Comparison of ENCODE assay signal across 11 mouse cellular contexts in the genomic region with DNA sequence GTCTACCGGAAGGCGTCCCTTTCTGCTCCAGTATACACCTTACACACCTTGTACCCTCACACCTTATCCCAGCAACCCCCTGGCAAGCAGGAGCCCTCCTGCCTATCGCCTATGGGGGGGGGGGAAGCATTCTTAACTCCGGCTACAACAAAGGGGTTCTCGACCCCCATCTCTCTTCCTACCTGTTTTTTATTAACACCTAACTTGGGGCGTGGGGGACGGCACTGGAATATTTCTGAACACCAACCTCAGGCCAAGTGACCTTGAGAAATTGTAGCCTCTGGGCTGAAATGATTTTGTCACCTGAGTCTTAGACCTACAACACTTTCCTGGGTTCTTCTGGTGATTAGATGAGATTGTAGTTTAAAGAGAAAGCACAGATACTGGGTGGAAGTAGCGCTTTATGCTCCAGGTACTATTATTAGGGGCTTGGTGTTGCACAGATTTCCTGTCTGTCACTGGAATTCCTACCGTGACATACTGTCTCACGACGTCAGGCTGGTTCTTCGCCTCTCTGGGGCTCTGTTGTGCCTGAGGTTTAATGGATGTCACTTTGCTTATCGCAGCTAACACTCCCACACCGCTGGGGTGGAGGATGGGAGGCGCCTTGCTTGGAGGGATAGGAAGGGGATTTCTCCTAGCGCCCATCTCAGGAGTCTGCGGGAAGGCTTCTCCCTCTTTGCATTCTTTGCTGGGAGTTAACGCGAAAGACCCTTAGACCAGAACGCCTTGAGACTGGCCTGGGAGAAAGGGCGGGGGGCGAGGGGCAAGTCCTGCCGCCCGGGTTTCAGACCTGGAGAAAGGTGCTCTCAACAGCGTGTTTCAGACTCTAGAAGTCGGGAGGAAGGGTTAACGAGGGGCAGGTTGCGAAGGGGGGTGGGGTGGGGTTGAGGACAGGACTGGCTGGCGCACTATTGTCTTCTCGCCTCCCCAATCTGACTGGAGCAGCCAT. TPM values are rescaled to one million over a fixed set of nuclear protein-coding genes. Genes with fewer than 3 reads are reported as not detected.
DNase-seq lines count a peak whose midpoint lies in the region; ATAC-seq and TF ChIP-seq lines count a peak whose summit lies in the region.
"Had no signal": no experiment of that assay in that cellular context is flagged by ENCODE, and none has a peak within 500 bp of the region (broad histone marks: within the 10 kb centered on the region; RNA-seq: fewer than 3 reads in every experiment).

No protein-coding gene starts in this region.

- WGBS in heart, embryonic 12.5 days: 3% methylated on average over 30 of the region's 30 CpGs
- WGBS in forebrain, embryonic 12.5 days: 2% methylated on average over 29 of the region's 30 CpGs
- WGBS in limb, embryonic 15.5 days: 5% methylated on average over 30 of the region's 30 CpGs

- no peaks in the 10 kb centered on the region for H3K36me3 ChIP-seq in heart, embryonic 12.5 days
- H3K36me3 ChIP-seq in ES-Bruce4 (ENCODE audit: control insufficient read depth, insufficient read depth, low read length, poor library complexity, severe bottlenecking): no peaks in the 10 kb centered on the region
- no peaks in the 10 kb centered on the region; the same call in 1 of the 2 replicates for H3K36me3 ChIP-seq in forebrain, embryonic 12.5 days (replicated peaks)
- no peaks in the 10 kb centered on the region for H3K36me3 ChIP-seq in limb, embryonic 15.5 days

- TF ChIP-seq EP300 in ES-Bruce4 (IDR thresholded peaks at IDR 0.05; ENCODE audit: insufficient read depth, low read depth, low read length): no peak

- TF ChIP-seq POLR2A in ES-Bruce4 (IDR thresholded peaks at IDR 0.05; ENCODE audit: insufficient read depth, low read length): no peak

- peaks cover 66% of the 10 kb centered on the region for H3K4me1 ChIP-seq in heart, embryonic 12.5 days (replicated peaks)
- peaks cover 2% of the 10 kb centered on the region for H3K4me1 ChIP-seq in ES-Bruce4 (ENCODE audit: control insufficient read depth, insufficient read depth, low read length)
- peaks cover 78% of the 10 kb centered on the region for H3K4me1 ChIP-seq in forebrain, embryonic 12.5 days
- H3K4me1 ChIP-seq in limb, embryonic 15.5 days: peaks cover 61% of the 10 kb centered on the region

- H3K4me2 ChIP-seq in heart, embryonic 12.5 days: peak overlapping the region; percentile 95
- H3K4me2 ChIP-seq in forebrain, embryonic 12.5 days: peak overlapping the region; percentile 60
- 0 out of 2 replicates have a peak overlapping the region, but pooled peaks have one; percentile 14 for H3K4me2 ChIP-seq in limb, embryonic 15.5 days

- H3K27ac ChIP-seq in heart, embryonic 12.5 days (ENCODE audit: poor library complexity, severe bottlenecking): no peak overlapping the region
- H3K27ac ChIP-seq in ES-Bruce4 (ENCODE audit: insufficient read depth, low read length): no peak overlapping the region
- peak overlapping the region; percentile 88 for H3K27ac ChIP-seq in forebrain, embryonic 12.5 days
- H3K27ac ChIP-seq in limb, embryonic 15.5 days: no peak overlapping the region

- ATAC-seq in heart, embryonic 12.5 days (ENCODE audit: insufficient number of reproducible peaks, low FRiP score): no peak
- no peak for ATAC-seq in forebrain, embryonic 12.5 days (ENCODE audit: low FRiP score)
- no peak for ATAC-seq in limb, embryonic 15.5 days (ENCODE audit: insufficient number of reproducible peaks, low FRiP score, low TSS enrichment, low read depth)

- DNase-seq in heart, adult 8-10 months (ENCODE audit: low spot score): no peak
- no peak for DNase-seq in cerebellum, adult 9-11 months
- no peak for DNase-seq in kidney, postnatal 36 days
- no peak for DNase-seq in kidney, adult 8-10 months
- DNase-seq: cerebellum, adult 18-20 months; gastrocnemius, postnatal 36 days; layer of hippocampus, postnatal 36 days had no signal

- peaks cover 90% of the 10 kb centered on the region for H3K27me3 ChIP-seq in heart, embryonic 12.5 days (replicated peaks)
- peaks cover 27% of the 10 kb centered on the region for H3K27me3 ChIP-seq in ES-Bruce4 (ENCODE audit: control insufficient read depth, insufficient read depth, low read length, poor library complexity, severe bottlenecking)
- peaks cover 99% of the 10 kb centered on the region for H3K27me3 ChIP-seq in forebrain, embryonic 12.5 days
- H3K27me3 ChIP-seq in limb, embryonic 15.5 days: peaks cover 99% of the 10 kb centered on the region

- peak overlapping the region; percentile 53 for H3K4me3 ChIP-seq in heart, embryonic 12.5 days
- peak overlapping the region; percentile 11; the same call in 1 of the 2 replicates for H3K4me3 ChIP-seq in ES-Bruce4 (ENCODE audit: low read depth, low read length)
- H3K4me3 ChIP-seq in forebrain, embryonic 12.5 days (replicated peaks): peak overlapping the region; percentile 43
- H3K4me3 ChIP-seq in limb, embryonic 15.5 days: peak overlapping the region; percentile 12; the same call in 1 of the 2 replicates

- H3K9ac ChIP-seq in heart, embryonic 12.5 days: peak overlapping the region; percentile 13; the same call in 1 of the 2 replicates
- H3K9ac ChIP-seq in ES-Bruce4 (ENCODE audit: low read depth, poor library complexity, severe bottlenecking): 0 out of 2 replicates have a peak overlapping the region, but pooled peaks have one; percentile 15
- peak overlapping the region; percentile 68 for H3K9ac ChIP-seq in forebrain, embryonic 12.5 days
- H3K9ac ChIP-seq in limb, embryonic 15.5 days: no peak overlapping the region

- no peaks in the 10 kb centered on the region for H3K9me3 ChIP-seq in heart, embryonic 12.5 days (replicated peaks)
- no peaks in the 10 kb centered on the region for H3K9me3 ChIP-seq in ES-Bruce4 (replicated peaks; ENCODE audit: control insufficient read depth, insufficient read depth, low read length, poor library complexity, severe bottlenecking)
- no peaks in the 10 kb centered on the region for H3K9me3 ChIP-seq in forebrain, embryonic 12.5 days
- no peaks in the 10 kb centered on the region for H3K9me3 ChIP-seq in limb, embryonic 15.5 days

- no peak for TF ChIP-seq CTCF in ES-Bruce4 (IDR thresholded peaks at IDR 0.05; ENCODE audit: low read depth, low read length)

RNA-seq across cellular contexts. Expression of a gene that starts 13.1 kb away (rescaled TPM):
- polyA plus RNA-seq in heart, embryonic 12.5 days (2016; fragmentation: Nextera tagmentation; extraction: Ambion mirVana): 0.22 and 0.33 TPM in 2 replicates
- 1 to 10 TPM in 1 of 4 experiments, under 1 TPM in 3; 0.84 to 1.2 (median 0.93) TPM for total RNA-seq in heart, adult 8-10 months (2022)
- polyA plus RNA-seq in ES-Bruce4 (2011; ENCODE audit: insufficient read depth, insufficient read length, low read depth, missing spikeins): 4.5 and 7.2 TPM in 2 replicates
- 24.2 and 28.6 TPM in 2 replicates for polyA plus RNA-seq in forebrain, embryonic 12.5 days (2016; fragmentation: Nextera tagmentation; extraction: Ambion mirVana)
- polyA plus RNA-seq in limb, embryonic 15.5 days (2015; fragmentation: Nextera tagmentation; extraction: Ambion mirVana): 0.24 and 0.49 TPM in 2 replicates

RNA-seq across cellular contexts. Expression of a gene that starts 57.3 kb away (rescaled TPM):
- 0.36 and 0.64 TPM in 2 replicates for polyA plus RNA-seq in heart, embryonic 12.5 days (2016; fragmentation: Nextera tagmentation; extraction: Ambion mirVana)
- under 1 TPM in 1 of 4 experiments, not detected in 3; 0.22 TPM for total RNA-seq in heart, adult 8-10 months (2022)
- polyA plus RNA-seq in ES-Bruce4 (2011; ENCODE audit: insufficient read depth, insufficient read length, low read depth, missing spikeins): 0.79 and 2.6 TPM in 2 replicates
- polyA plus RNA-seq in forebrain, embryonic 12.5 days (2016; fragmentation: Nextera tagmentation; extraction: Ambion mirVana): 1.3 and 1.4 TPM in 2 replicates
- 2.2 and 2.7 TPM in 2 replicates for polyA plus RNA-seq in limb, embryonic 15.5 days (2015; fragmentation: Nextera tagmentation; extraction: Ambion mirVana)
- total RNA-seq: gastrocnemius, postnatal 36 days had no signal

Comparison
In these comparisons a context has a peak if more than half of its experiments do, and no peak if none do; other contexts are left out.
1. H3K4me2 ChIP-seq: peak in every context shown above with its lines; median percentile 95 in heart, embryonic 12.5 days; 60 in forebrain, embryonic 12.5 days; 14 in limb, embryonic 15.5 days.